Mouse (Mus musculus): ENCODE measurements around the gene Slc47a1. TPM values are rescaled to one million over a fixed set of nuclear protein-coding genes. Genes with fewer than 3 reads are reported as not detected.
"Not testable (repeated sequence)": the region's sequence is repeated elsewhere in the genome, so short reads cannot be mapped to it uniquely, and the experiment has no call there.

Gene Slc47a1
- polyA plus RNA-seq, 1 experiment from 2014 or later = 0.17 TPM

DNA sequence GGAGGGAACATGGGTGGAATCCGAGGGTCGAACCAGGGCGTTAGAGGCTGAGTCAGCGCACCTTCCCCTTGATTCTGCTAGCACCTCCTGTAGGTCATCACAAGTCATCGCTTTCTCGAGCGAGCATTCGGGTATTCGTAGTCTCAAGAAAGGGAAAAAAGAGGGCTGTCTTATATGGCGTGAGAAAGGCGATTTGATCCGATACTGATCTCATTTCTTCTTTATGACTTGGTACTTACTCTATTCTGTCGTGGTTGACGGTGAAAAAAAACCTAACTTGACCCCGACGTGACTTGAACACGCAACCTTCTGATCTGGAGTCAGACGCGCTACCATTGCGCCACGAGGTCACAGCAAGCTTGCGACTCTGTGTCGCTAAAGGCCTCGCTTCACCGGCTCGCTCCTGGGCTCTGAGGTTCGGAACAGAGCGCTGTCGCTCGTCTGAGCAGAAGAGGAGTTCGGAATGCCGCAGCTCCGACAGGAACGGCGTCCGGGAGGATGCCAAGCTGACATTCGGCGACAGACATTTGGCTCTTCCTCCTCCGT is 29.6 kb upstream of the Slc47a1 start:
- no peaks in the 10 kb centered on the region for H3K36me3 ChIP-seq (replicated peaks)
- H3K27ac ChIP-seq = peak overlapping the region; percentile 92
- under 1% methylated on average over 39 of the region's 39 CpGs for WGBS
- H3K9me3 ChIP-seq = no peaks in the 10 kb centered on the region
- H3K27me3 ChIP-seq (ENCODE audit: poor library complexity, severe bottlenecking) = no peaks in the 10 kb centered on the region
- peak overlapping the region; percentile 83 for H3K4me3 ChIP-seq
- DNase-seq (ENCODE audit: extremely low spot score, low spot score) = peak; percentile 94
- no peaks in the 10 kb centered on the region for H3K4me1 ChIP-seq

DNA sequence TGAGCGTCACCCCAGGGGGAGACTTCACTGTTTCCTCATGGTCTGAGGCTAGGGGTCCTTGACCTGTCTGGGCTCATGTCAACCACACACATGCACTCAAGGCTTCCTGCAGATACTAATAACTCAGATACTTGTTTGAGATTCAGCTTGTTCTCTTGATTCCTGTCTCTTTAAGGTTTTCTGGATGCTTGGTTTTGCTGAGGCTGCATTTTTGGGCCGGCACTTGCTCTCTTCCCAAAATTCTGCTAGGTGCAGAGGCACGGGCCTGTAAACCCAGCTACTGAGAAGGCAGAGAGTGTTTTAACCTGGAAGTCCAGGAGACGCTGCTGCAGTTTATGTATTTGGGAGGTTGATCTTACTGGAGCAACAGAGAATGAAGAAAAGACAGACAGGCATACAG is 23.6 kb upstream of the Slc47a1 start:
- Histone ChIP-seq H3K4me1 (no peaks in the 10 kb centered on the region), H3K4me3 (no peak overlapping the region)
- 86% methylated on average over 4 of the region's 4 CpGs for WGBS

DNA sequence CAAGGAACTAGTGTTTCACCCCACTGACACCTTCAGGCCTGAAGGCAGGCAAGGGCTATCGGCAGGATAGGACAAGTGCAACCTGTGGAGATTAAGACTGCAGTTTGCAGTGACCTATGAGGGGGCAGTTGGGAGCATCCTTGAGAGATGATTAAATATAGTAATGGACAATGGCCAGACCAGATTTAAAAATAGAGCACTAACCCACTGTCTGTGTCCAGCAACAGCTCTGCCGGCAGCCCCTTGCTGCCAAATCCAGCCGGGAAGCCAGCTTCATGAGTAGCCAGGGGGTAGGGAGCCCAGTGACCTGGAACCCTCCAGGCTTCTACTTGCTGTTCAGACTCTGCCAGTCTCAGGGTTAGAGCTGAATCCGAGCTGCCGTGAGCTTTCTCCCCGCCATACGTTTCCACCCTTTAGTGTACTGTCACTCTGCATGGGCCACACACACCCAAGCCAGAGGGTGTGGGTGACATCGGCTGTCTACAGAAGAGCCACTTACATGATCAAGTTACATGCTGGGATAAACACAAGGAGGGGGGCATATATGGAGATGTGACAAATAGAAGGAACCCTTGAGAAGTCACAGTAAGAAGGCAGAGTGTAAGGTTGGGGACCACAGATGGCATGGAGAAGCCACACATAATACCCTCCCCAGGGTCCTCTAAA is 22.7 kb upstream of the Slc47a1 start:
- no peak for DNase-seq (ENCODE audit: extremely low spot score, low spot score)
- 85% methylated on average over 8 of the region's 8 CpGs for WGBS
- Histone ChIP-seq H3K4me1 (no peaks in the 10 kb centered on the region), H3K36me3 (replicated peaks) (no peaks in the 10 kb centered on the region), H3K9me3 (peaks cover 4% of the 10 kb centered on the region; the same call in 1 of the 2 replicates), H3K27ac (no peak overlapping the region), H3K4me3 (no peak overlapping the region), H3K27me3 (ENCODE audit: poor library complexity, severe bottlenecking) (no peaks in the 10 kb centered on the region)

More for the DNA sequence above, 23.6 kb upstream of the Slc47a1 start:
- no peaks in the 10 kb centered on the region for H3K36me3 ChIP-seq (replicated peaks)
- no peak overlapping the region for H3K27ac ChIP-seq
- no peaks in the 10 kb centered on the region for H3K27me3 ChIP-seq (ENCODE audit: poor library complexity, severe bottlenecking)
- no peak for DNase-seq (ENCODE audit: extremely low spot score, low spot score)
- no peaks in the 10 kb centered on the region for H3K9me3 ChIP-seq

DNA sequence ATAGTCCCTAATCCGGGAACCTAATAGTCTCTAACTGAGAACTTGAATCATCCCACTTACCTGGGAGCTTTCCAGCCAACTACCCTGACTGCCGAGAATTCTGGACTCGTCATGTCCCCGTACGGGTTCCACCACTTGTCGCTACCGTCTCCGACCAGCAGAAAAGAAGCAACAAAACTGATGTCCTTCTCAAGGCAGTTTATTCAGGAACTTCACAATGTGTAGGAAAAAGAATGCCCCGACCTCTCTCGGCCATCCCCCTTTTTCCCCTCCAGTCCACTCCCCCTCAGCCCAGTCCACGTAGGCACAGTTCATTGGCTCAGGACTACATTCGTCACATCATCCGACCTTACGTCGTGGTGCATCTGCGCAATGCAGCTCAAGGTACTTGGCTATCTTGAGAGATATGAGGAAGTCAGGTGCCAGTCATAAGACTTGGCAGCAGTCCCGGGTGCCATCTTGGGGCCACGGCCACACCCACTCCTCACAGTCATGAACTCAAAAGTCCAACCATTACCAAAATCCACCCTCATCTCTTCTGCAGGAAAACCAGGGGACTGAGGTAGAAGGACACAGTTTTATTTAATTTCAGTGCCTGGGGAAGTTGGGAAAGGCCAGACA is 19.4 kb upstream of the Slc47a1 start:
- H3K27me3 ChIP-seq (ENCODE audit: poor library complexity, severe bottlenecking); H3K36me3 ChIP-seq (replicated peaks); H3K4me1 ChIP-seq; H3K9me3 ChIP-seq; H3K27ac ChIP-seq; H3K4me3 ChIP-seq; DNase-seq (ENCODE audit: extremely low spot score, low spot score): not testable (repeated sequence)
- 94% methylated on average over 18 of the region's 18 CpGs for WGBS

DNA sequence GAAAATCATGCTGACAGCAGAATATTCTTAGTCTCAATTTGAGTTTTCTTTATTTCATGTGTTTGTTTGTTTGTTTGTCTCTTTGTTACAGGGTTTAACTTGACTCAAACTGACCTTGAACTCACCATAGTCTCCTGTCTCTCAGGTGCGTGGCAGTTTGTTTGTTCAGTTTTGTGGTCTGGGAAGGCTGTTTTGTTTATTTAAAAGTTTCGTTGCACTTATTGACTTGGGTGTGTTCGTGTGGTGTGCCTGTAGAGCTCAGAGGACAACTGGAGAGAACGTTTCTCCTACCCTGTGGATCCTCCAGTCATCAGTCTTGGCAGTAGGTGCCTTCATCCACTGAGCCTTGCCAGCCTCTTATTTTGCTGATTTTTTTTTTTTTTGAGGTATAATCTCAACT is 10.8 kb upstream of the Slc47a1 start:
- no peak for DNase-seq (ENCODE audit: extremely low spot score, low spot score)
- H3K4me1 ChIP-seq = no peaks in the 10 kb centered on the region
- H3K9me3 ChIP-seq = peaks cover 8% of the 10 kb centered on the region
- H3K27ac ChIP-seq = no peak overlapping the region
- H3K36me3 ChIP-seq (replicated peaks) = no peaks in the 10 kb centered on the region
- no peak overlapping the region for H3K4me3 ChIP-seq
- 86% methylated on average over 4 of the region's 4 CpGs for WGBS
- H3K27me3 ChIP-seq (ENCODE audit: poor library complexity, severe bottlenecking) = no peaks in the 10 kb centered on the region

DNA sequence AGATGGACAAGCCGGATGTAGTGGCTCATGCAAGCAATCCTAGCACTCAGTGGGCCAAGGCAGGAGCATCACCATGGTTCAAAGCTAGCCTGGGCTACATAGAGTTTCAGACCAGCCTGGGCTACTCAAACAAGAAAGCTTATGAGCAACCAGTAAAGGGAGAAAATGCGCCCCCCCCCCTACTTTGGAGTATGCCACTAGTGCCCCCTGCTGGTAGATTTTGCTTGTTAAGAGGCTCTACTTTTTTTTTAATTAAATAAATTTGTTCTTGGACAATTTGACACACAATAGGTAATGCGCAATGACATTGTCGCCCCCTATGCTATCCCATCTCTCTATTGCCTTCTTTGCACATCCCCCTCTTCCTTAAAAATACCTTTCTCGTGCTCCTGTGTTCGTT is 9.9 kb upstream of the Slc47a1 start:
- H3K4me3 ChIP-seq = no peak overlapping the region
- H3K27ac ChIP-seq = no peak overlapping the region
- H3K4me1 ChIP-seq = no peaks in the 10 kb centered on the region
- peaks cover 8% of the 10 kb centered on the region for H3K9me3 ChIP-seq
- 70% methylated on average over 6 of the region's 6 CpGs for WGBS
- H3K27me3 ChIP-seq (ENCODE audit: poor library complexity, severe bottlenecking) = no peaks in the 10 kb centered on the region
- H3K36me3 ChIP-seq (replicated peaks) = no peaks in the 10 kb centered on the region
- peak; percentile 27 for DNase-seq (ENCODE audit: extremely low spot score, low spot score)

DNA sequence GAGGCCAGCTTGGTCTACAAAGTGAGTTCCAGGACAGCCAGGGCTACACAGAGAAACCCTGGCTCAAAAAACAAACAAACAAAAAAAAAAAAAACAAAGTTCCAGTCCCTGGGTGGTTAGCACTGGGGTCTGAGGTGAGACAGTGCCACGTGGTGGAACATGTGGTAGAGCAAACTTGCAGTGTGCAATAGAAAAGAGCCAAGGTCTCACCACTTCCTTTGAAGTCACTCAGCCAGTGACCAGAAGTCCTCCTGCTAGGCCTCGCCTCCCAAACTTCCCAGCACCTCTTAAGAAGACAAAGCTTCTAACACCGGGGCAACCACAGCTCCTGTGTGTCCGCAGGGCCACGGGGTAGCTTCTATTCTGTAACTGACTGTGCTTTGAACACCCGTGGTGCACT is 9.1 kb upstream of the Slc47a1 start:
- peaks cover 5% of the 10 kb centered on the region for H3K9me3 ChIP-seq
- H3K27me3 ChIP-seq (ENCODE audit: poor library complexity, severe bottlenecking) = no peaks in the 10 kb centered on the region
- no peaks in the 10 kb centered on the region for H3K36me3 ChIP-seq (replicated peaks)
- DNase-seq (ENCODE audit: extremely low spot score, low spot score) = no peak
- no peaks in the 10 kb centered on the region for H3K4me1 ChIP-seq
- 79% methylated on average over 6 of the region's 6 CpGs for WGBS
- no peak overlapping the region for H3K27ac ChIP-seq
- no peak overlapping the region for H3K4me3 ChIP-seq

DNA sequence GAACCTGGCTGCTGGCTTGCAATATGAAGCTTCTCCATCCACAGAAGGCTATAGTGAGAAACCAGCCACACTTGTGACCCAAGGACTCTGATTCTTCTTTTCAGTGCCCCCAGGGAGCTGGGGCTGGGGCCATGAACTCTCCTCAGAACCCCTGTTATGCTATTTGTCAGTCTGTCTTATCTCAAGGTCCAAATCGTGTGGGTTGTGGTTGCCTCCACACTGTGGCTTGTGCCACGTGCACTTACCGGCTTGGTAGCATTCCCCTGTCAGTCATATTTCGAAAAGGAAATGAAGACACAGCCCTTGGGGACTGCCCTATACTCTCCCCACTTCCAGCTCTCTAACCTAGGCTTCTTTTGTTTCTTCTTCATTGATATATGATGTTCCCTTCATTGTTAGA is 7.6 kb upstream of the Slc47a1 start:
- Histone ChIP-seq H3K36me3 (replicated peaks) (no peaks in the 10 kb centered on the region), H3K9me3 (no peaks in the 10 kb centered on the region), H3K4me3 (no peak overlapping the region), H3K27me3 (ENCODE audit: poor library complexity, severe bottlenecking) (no peaks in the 10 kb centered on the region), H3K27ac (no peak overlapping the region), H3K4me1 (no peaks in the 10 kb centered on the region)
- whole genome bisulfite sequencing = 88% methylated on average over 4 of the region's 4 CpGs
- DNase-seq (ENCODE audit: extremely low spot score, low spot score) = no peak

DNA sequence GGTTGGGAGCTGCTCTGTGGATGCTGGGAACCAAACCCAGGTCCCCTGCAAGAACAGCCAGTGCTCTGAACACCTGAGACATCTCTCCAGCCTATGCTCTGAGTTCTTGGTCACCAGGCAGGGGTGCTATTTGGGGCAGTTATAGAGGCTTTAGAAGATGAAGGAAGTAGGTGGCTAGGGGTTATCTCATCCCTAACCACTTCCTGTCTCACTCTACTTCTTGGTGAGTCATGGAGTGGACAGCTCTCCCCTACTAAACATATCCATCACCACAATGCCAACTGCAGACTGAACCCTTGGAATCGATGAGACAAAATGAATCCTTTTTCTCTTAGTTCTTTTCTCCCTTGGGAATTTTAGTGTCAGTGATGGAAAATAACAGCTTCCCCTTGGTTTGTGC is 3.1 kb upstream of the Slc47a1 start:
- H3K36me3 ChIP-seq (replicated peaks) = no peaks in the 10 kb centered on the region
- no peak overlapping the region for H3K4me3 ChIP-seq
- 95% methylated on average over 1 of the region's 1 CpGs for WGBS
- H3K27me3 ChIP-seq (ENCODE audit: poor library complexity, severe bottlenecking) = peaks cover 42% of the 10 kb centered on the region
- DNase-seq (ENCODE audit: extremely low spot score, low spot score) = no peak
- no peak overlapping the region for H3K27ac ChIP-seq
- peaks cover 12% of the 10 kb centered on the region for H3K4me1 ChIP-seq
- no peaks in the 10 kb centered on the region for H3K9me3 ChIP-seq

DNA sequence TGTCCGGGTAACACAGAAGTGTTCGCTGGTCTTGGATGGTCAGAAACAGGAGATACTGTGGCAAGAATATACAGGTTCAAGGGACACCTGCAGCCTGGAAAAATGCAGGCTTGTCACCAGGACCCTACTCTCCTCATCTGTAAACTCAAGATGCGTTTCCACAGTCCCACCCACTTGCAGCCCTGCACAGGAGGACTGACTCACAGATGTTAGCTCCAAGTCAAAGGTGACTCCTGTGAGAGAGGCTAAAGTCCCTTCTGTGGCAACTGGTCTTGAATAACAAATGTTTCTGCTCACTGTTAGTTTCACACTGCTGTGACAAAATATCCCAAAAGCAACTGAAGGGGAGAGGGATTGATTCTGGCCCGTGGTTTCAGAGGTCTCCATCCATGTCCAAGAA is 506 bp upstream of the Slc47a1 start:
- Histone ChIP-seq H3K27me3 (ENCODE audit: poor library complexity, severe bottlenecking) (peaks cover 56% of the 10 kb centered on the region), H3K4me1 (peaks cover 12% of the 10 kb centered on the region)

DNA sequence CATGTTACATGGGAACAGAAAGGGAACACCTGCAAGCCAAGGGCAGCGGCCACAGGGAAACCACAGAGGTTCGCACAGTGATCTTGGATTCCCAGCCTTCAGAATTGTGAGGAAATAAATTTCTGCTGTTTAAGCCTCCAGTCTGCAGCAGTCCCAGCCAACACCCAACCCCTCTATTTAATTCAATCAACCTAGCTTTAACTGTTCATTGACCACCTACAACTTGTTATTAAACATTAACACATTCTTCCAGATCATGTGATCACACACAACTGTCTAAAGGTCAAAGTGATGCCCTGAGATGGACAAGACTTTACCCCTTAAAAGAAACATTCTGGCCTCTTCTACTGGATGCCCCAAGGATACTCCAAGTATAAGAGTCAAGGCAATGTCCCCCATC is 9.5 kb downstream of the Slc47a1 start:
- WGBS = 94% methylated on average over 2 of the region's 2 CpGs
- no peaks in the 10 kb centered on the region for H3K9me3 ChIP-seq
- H3K4me3 ChIP-seq = no peak overlapping the region
- no peak overlapping the region for H3K27ac ChIP-seq
- H3K27me3 ChIP-seq (ENCODE audit: poor library complexity, severe bottlenecking) = no peaks in the 10 kb centered on the region
- DNase-seq (ENCODE audit: extremely low spot score, low spot score) = no peak
- no peaks in the 10 kb centered on the region for H3K36me3 ChIP-seq (replicated peaks)
- no peaks in the 10 kb centered on the region for H3K4me1 ChIP-seq

More for the DNA sequence above, 506 bp upstream of the Slc47a1 start:
- Histone ChIP-seq H3K27ac (no peak overlapping the region), H3K4me3 (no peak overlapping the region), H3K9me3 (no peaks in the 10 kb centered on the region), H3K36me3 (replicated peaks) (no peaks in the 10 kb centered on the region)
- DNase-seq (ENCODE audit: extremely low spot score, low spot score) = no peak
- 78% methylated on average over 4 of the region's 4 CpGs for WGBS

DNA sequence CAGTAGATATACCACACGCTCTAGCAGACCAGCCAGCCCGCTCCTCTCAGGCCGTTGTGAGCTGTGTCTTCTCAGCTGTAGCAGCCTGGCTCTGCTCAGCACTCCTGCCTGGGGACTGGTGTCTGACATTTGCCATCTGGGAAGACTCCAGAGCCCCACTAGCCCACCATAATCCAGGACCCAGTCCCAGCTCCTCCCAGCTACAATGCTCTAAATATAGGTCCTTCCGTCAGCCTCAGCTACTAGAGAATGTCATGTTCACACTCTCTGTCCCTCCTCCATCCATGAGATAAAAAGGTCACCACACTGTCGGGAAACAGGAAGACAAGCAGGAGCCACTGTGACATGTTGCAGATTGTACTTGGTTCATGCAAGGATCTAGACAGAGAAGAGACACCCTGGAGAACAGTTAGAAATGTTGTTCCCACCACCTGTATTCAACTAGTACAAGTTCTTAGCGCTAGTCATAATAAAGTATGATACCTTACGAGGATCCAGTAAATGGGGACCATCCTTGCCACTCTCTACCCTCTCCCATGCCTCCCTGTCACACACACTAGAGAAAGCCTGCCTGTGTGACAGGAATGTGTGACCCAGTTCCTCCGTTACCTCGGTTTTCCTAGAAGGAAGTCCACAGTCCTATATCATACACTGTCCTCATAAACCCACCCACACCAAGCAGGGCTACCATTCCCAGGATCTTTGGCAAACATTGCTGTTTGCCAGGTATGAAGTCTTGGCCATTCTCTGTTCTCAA is 11.4 kb downstream of the Slc47a1 start:
- H3K4me3 ChIP-seq = no peak overlapping the region
- no peaks in the 10 kb centered on the region for H3K36me3 ChIP-seq (replicated peaks)
- H3K27ac ChIP-seq = no peak overlapping the region
- 88% methylated on average over 9 of the region's 9 CpGs for WGBS
- no peak for DNase-seq (ENCODE audit: extremely low spot score, low spot score)
- H3K9me3 ChIP-seq = no peaks in the 10 kb centered on the region
- no peaks in the 10 kb centered on the region for H3K27me3 ChIP-seq (ENCODE audit: poor library complexity, severe bottlenecking)
- H3K4me1 ChIP-seq = no peaks in the 10 kb centered on the region

DNA sequence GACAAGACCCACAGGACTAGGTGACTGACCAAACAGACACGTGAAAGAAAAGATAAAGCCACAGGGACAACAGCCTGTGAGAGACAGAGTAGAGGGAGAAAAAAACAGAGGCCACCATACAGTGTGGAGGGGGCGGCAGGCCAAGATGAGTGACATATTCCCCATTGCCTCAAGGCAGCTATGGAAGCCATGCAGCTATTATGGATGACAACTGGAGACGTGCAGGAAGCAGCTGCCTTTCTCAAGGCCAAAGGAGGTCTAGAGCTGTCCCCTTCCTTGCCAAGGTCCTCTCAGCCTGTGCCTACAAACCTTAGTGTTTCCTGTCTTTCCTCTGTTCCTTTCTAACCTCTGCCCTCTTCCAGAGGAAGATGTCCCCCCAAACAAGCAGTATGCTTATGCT is 12.2 kb downstream of the Slc47a1 start:
- WGBS = 75% methylated on average over 3 of the region's 3 CpGs
- no peaks in the 10 kb centered on the region for H3K9me3 ChIP-seq

More for the DNA sequence above, 12.2 kb downstream of the Slc47a1 start:
- H3K36me3 ChIP-seq (replicated peaks) = no peaks in the 10 kb centered on the region
- H3K4me1 ChIP-seq = no peaks in the 10 kb centered on the region
- no peaks in the 10 kb centered on the region for H3K27me3 ChIP-seq (ENCODE audit: poor library complexity, severe bottlenecking)
- H3K4me3 ChIP-seq = no peak overlapping the region
- no peak for DNase-seq (ENCODE audit: extremely low spot score, low spot score)
- H3K27ac ChIP-seq = no peak overlapping the region

All from forebrain, embryonic 10.5 days (tissue).